Mouse (Mus musculus): ENCODE results near the gene Gm7145. TPM values are rescaled to one million over a fixed set of nuclear protein-coding genes. Genes with fewer than 3 reads are reported as not detected.
"Not testable (repeated sequence)": the region's sequence is repeated elsewhere in the genome, so short reads cannot be mapped to it uniquely, and the experiment has no call there.

Gm7145 gene
- not detected for total RNA-seq (2021)
- long read RNA-seq, experiment 1: 0 reads
- long read RNA-seq, experiment 2: 0 reads

- intact Hi-C loops (cut with DNase I): no loop called here
- no peak for DNase-seq
Measured at GRCm38 (mm10) chr1:117965639-117966038, at the start of gene Gm7145. Gene Gm7145 (plus strand): TSS chr1:117965939.

- DNase-seq; intact Hi-C loops (cut with DNase I): not testable (repeated sequence)
Measured at GRCm38 (mm10) chr1:117927715-117928114, 38.0 kb upstream of the Gm7145 start, which contains the start of gene Gm28168. Gene Gm28168 (plus strand): TSS chr1:117928015.

GRCm38 (mm10) chr1:118003876-118004275, 38.1 kb downstream of the Gm7145 start:
- intact Hi-C loops (cut with DNase I); DNase-seq: not testable (repeated sequence)

- intact Hi-C loops (cut with DNase I); DNase-seq: not testable (repeated sequence)
Measured at GRCm38 (mm10) chr1:118012736-118013135, 47.0 kb downstream of the Gm7145 start.

Other genes starting within 250 kb of the Gm7145 start
- not detected for gene B020011L13Rik, start 184.8 kb upstream of the Gm7145 start, total RNA-seq (2021)
- not detected for gene Gm28360, start 135.9 kb upstream of the Gm7145 start, total RNA-seq (2021)
- not detected for gene Gm28168, start 37.9 kb upstream of the Gm7145 start, total RNA-seq (2021)
- gene Gm29106, start 210.6 kb downstream of the Gm7145 start, total RNA-seq (2021): not detected